Mouse (Mus musculus): ENCODE results near the gene 0610037L13Rik. TPM values are rescaled to one million over a fixed set of nuclear protein-coding genes. Genes with fewer than 3 reads are reported as not detected.

Gene 0610037L13Rik
- 111 and 113 TPM in 2 replicates for polyA plus RNA-seq (2016; fragmentation: Nextera tagmentation; extraction: Ambion mirVana)

DNA sequence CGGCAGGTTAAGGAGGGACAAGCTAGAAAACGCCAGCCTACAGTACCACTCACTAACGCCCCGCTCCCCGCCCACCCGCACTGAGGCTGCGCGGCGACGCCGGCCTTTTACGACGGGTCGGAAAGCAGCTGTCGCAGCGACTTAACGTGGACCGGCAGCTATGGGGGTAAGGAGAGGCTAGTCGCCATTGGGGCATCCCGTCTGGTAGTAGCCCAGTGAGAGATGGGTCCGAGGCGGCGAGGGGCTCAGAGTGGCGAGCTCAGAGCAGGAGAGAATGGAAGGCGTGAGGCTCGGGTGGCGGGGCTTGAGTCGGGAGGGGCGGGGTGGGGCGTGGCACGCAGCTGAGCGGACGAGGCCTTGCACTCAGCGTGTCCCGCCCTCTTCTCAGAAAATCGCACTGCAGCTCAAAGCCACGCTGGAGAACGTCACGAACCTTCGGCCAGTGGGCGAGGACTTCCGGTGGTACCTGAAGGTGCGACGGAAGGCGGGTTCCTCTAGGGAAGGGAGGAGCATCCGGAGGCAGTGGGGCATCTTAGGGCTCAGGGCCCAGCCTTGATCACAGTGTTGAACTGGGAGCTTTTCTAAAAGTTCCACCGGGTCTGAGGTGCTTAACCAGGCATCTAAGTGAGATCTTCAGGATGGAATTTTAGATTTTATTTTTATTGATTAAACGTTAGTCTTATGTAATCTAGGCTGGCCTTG is at the start of gene 0610037L13Rik:
TSS of gene 0610037L13Rik (plus strand) at position 83 of the 702 bp plus-strand sequence.
- Histone ChIP-seq H3K4me3 (peak within 1 kb of the TSS; percentile 66), H3K4me1 (replicated peaks) (peaks cover 21% of the 10 kb centered on the region), H3K9me3 (no peaks in the 10 kb centered on the region), H3K27ac (peak within 1 kb of the TSS; percentile 90), H3K36me3 (peaks cover 70% of the 10 kb centered on the region), H3K27me3 (ENCODE audit: insufficient read depth, poor library complexity, severe bottlenecking) (no peaks in the 10 kb centered on the region)
- peak; percentile 96 for DNase-seq (ENCODE audit: low spot score)
- under 1% methylated on average over 48 of the region's 48 CpGs for WGBS

DNA sequence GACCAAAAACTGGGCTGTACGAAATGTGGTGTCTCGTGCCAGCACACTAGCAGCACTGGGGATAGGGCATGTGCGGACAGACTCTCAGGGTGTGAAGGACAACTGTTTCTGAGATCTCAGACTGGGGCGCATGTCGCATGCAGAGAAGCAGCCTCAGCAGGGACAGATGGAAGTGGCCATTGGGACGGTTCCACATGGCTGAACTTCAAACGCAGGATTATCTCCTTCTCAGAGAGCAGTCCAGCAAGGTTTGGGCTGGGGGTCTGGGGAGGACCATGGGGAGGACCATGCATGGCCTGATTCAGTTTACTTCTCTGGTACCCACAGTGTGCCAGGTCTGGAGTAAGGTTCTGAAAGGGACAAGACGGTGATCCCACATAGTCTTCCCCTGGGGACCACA is 45.9 kb upstream of the 0610037L13Rik start:
- DNase-seq (ENCODE audit: low spot score), result no peak
- no peaks in the 10 kb centered on the region for H3K9me3 ChIP-seq
- peaks cover 51% of the 10 kb centered on the region for H3K4me1 ChIP-seq (replicated peaks)
- H3K4me3 ChIP-seq, result no peak overlapping the region
- 72% methylated on average over 8 of the region's 8 CpGs for WGBS
- H3K27me3 ChIP-seq (ENCODE audit: insufficient read depth, poor library complexity, severe bottlenecking), result peaks cover 35% of the 10 kb centered on the region
- H3K36me3 ChIP-seq, result peaks cover 50% of the 10 kb centered on the region
- peak overlapping the region; percentile 66; the same call in 1 of the 2 replicates for H3K27ac ChIP-seq

- Histone ChIP-seq H3K4me3 (no peak overlapping the region), H3K27me3 (ENCODE audit: insufficient read depth, poor library complexity, severe bottlenecking) (peaks cover 35% of the 10 kb centered on the region), H3K27ac (peak overlapping the region; percentile 45; the same call in 1 of the 2 replicates), H3K9me3 (no peaks in the 10 kb centered on the region), H3K36me3 (peaks cover 62% of the 10 kb centered on the region), H3K4me1 (replicated peaks) (peaks cover 50% of the 10 kb centered on the region)
- peak; percentile 86 for DNase-seq (ENCODE audit: low spot score)
- WGBS, result 5% methylated on average over 10 of the region's 10 CpGs
Measured at GRCm38 (mm10) chr4:107844971-107845370, 44.6 kb upstream of the 0610037L13Rik start.

DNA sequence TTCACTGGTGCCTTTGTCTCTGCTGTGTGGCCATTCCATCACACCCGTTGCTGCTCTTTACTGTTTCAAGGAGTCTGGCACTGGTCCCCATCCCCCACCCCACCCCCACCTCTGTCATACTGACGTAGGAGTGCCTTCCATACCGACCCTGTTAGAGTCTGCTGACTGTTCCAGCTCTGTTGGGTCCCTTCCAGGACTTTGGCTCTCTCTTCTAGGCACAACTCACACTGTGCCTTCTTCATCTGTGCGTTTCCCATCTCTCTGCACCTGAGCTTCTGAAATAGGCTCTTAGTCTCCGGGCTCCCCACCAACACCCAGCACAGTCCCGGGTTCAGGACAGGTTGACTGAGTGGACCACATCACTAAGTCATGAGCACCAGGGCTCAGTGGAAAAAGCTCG is 42.8 kb upstream of the 0610037L13Rik start:
- DNase-seq (ENCODE audit: low spot score), result no peak
- 55% methylated on average over 7 of the region's 7 CpGs for WGBS
- no peak overlapping the region for H3K4me3 ChIP-seq
- H3K9me3 ChIP-seq, result no peaks in the 10 kb centered on the region
- peaks cover 35% of the 10 kb centered on the region for H3K27me3 ChIP-seq (ENCODE audit: insufficient read depth, poor library complexity, severe bottlenecking)
- H3K27ac ChIP-seq, result no peak overlapping the region
- peaks cover 79% of the 10 kb centered on the region for H3K36me3 ChIP-seq
- H3K4me1 ChIP-seq (replicated peaks), result peaks cover 43% of the 10 kb centered on the region

DNA sequence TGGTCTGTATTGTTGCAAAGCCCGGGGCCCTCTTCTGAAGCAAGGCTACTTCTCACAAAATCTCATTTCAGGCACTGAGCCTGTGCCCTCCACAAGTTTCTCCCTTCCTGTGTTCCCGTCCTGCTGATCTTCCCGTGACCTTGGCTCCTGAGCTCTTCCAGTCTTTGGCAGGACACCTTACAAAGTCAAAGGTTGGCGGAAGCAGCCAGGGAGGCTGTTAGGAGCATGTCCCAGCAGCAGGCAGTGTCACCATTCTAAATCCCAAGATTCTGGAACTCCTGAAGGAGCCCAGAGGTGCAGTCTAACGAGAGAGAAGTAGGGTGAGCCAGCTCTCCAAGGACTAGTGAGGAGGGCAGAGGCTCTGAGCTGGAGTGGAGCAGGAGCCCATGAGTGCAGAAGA is 41.1 kb upstream of the 0610037L13Rik start:
- whole genome bisulfite sequencing, result 88% methylated on average over 5 of the region's 5 CpGs
- Histone ChIP-seq H3K4me3 (no peak overlapping the region), H3K36me3 (peaks cover 84% of the 10 kb centered on the region), H3K27ac (0 out of 2 replicates have a peak overlapping the region, but pooled peaks have one; percentile 8), H3K9me3 (no peaks in the 10 kb centered on the region), H3K4me1 (replicated peaks) (peaks cover 29% of the 10 kb centered on the region), H3K27me3 (ENCODE audit: insufficient read depth, poor library complexity, severe bottlenecking) (peaks cover 35% of the 10 kb centered on the region)
- no peak for DNase-seq (ENCODE audit: low spot score)

GRCm38 (mm10) chr4:107849621-107850020 is 40.0 kb upstream of the 0610037L13Rik start:
- 87% methylated on average over 9 of the region's 9 CpGs for WGBS
- H3K4me3 ChIP-seq, result no peak overlapping the region
- peaks cover 35% of the 10 kb centered on the region for H3K27me3 ChIP-seq (ENCODE audit: insufficient read depth, poor library complexity, severe bottlenecking)
- peaks cover 21% of the 10 kb centered on the region for H3K4me1 ChIP-seq (replicated peaks)
- no peak for DNase-seq (ENCODE audit: low spot score)
- H3K36me3 ChIP-seq, result peaks cover 89% of the 10 kb centered on the region
- H3K9me3 ChIP-seq, result no peaks in the 10 kb centered on the region
- H3K27ac ChIP-seq, result no peak overlapping the region

- WGBS, result 91% methylated on average over 8 of the region's 8 CpGs
- H3K27ac ChIP-seq, result no peak overlapping the region
Measured at GRCm38 (mm10) chr4:107850091-107850490, 39.5 kb upstream of the 0610037L13Rik start.

GRCm38 (mm10) chr4:107853333-107853732 is 36.3 kb upstream of the 0610037L13Rik start:
- H3K9me3 ChIP-seq, result no peaks in the 10 kb centered on the region
- H3K27ac ChIP-seq, result no peak overlapping the region
- no peak for DNase-seq (ENCODE audit: low spot score)
- H3K27me3 ChIP-seq (ENCODE audit: insufficient read depth, poor library complexity, severe bottlenecking), result no peaks in the 10 kb centered on the region
- H3K4me1 ChIP-seq (replicated peaks), result no peaks in the 10 kb centered on the region
- H3K36me3 ChIP-seq, result peaks cover 97% of the 10 kb centered on the region
- no peak overlapping the region for H3K4me3 ChIP-seq
- 95% methylated on average over 8 of the region's 8 CpGs for WGBS

More at GRCm38 (mm10) chr4:107850091-107850490, 39.5 kb upstream of the 0610037L13Rik start:
- peaks cover 31% of the 10 kb centered on the region for H3K27me3 ChIP-seq (ENCODE audit: insufficient read depth, poor library complexity, severe bottlenecking)
- no peak for DNase-seq (ENCODE audit: low spot score)
- peaks cover 94% of the 10 kb centered on the region for H3K36me3 ChIP-seq
- no peaks in the 10 kb centered on the region for H3K9me3 ChIP-seq
- no peak overlapping the region for H3K4me3 ChIP-seq
- peaks cover 18% of the 10 kb centered on the region for H3K4me1 ChIP-seq (replicated peaks)

- no peaks in the 10 kb centered on the region for H3K9me3 ChIP-seq
- peaks cover 97% of the 10 kb centered on the region for H3K36me3 ChIP-seq
- H3K27ac ChIP-seq, result no peak overlapping the region
- H3K4me3 ChIP-seq, result no peak overlapping the region
- DNase-seq (ENCODE audit: low spot score), result no peak
- H3K4me1 ChIP-seq (replicated peaks), result no peaks in the 10 kb centered on the region
- 93% methylated on average over 7 of the region's 7 CpGs for WGBS
- no peaks in the 10 kb centered on the region for H3K27me3 ChIP-seq (ENCODE audit: insufficient read depth, poor library complexity, severe bottlenecking)
Measured at GRCm38 (mm10) chr4:107853836-107854235, 35.8 kb upstream of the 0610037L13Rik start.

- WGBS, result 75% methylated on average over 11 of the region's 11 CpGs
- Histone ChIP-seq H3K4me1 (replicated peaks) (no peaks in the 10 kb centered on the region), H3K27ac (no peak overlapping the region), H3K9me3 (no peaks in the 10 kb centered on the region), H3K27me3 (ENCODE audit: insufficient read depth, poor library complexity, severe bottlenecking) (no peaks in the 10 kb centered on the region), H3K4me3 (no peak overlapping the region), H3K36me3 (peaks cover 98% of the 10 kb centered on the region)
- no peak for DNase-seq (ENCODE audit: low spot score)
Measured at GRCm38 (mm10) chr4:107856958-107857686, 32.5 kb upstream of the 0610037L13Rik start.

DNA sequence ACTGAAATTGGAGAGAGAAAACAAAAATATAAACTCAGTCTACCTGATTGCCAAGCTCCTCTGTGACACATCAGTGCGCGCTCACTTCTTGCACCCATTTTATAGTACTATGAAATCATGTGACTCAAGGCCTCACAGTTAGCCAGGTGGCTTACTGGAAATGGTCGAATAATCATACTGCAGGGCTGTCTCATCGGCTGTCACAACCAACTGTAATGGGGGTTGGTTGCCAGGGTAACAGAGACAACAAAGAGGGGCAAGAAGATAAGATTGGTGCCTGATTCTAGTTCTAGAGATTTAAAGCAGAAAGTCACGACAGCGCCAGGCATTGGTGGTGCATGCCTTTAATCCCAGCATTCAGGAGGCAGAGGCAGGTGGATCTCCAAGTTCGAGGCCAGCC is 30.6 kb upstream of the 0610037L13Rik start:
- H3K4me3 ChIP-seq, result no peak overlapping the region
- WGBS, result 93% methylated on average over 7 of the region's 7 CpGs
- DNase-seq (ENCODE audit: low spot score), result no peak
- no peaks in the 10 kb centered on the region for H3K27me3 ChIP-seq (ENCODE audit: insufficient read depth, poor library complexity, severe bottlenecking)
- peaks cover 98% of the 10 kb centered on the region for H3K36me3 ChIP-seq
- no peaks in the 10 kb centered on the region for H3K4me1 ChIP-seq (replicated peaks)
- no peak overlapping the region for H3K27ac ChIP-seq
- H3K9me3 ChIP-seq, result no peaks in the 10 kb centered on the region

DNA sequence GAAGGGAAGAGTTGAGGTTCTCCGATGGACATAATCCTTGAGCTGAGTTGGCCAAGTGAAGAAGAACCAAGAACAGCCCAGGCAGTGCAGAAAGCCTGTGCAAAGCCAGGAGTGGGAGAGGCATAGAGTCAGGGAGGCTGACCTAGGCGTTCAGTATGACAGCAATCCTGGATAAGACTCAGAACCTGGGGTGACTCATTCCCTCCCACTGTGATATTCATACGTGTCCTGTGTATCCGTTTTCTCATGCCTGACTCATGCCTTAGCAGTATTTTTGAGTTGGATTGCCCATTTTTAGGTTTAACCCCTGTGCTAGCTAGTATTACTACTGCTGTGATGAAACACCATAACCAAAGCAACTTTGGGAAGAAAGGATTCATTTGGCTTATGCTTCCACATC is 24.7 kb upstream of the 0610037L13Rik start:
- Histone ChIP-seq H3K4me3 (no peak overlapping the region), H3K4me1 (replicated peaks) (no peaks in the 10 kb centered on the region), H3K9me3 (no peaks in the 10 kb centered on the region), H3K27me3 (ENCODE audit: insufficient read depth, poor library complexity, severe bottlenecking) (no peaks in the 10 kb centered on the region), H3K36me3 (peaks cover 73% of the 10 kb centered on the region), H3K27ac (no peak overlapping the region)
- DNase-seq (ENCODE audit: low spot score), result no peak
- 87% methylated on average over 4 of the region's 4 CpGs for WGBS

Measured in hindbrain, embryonic 10.5 days (tissue).